Mouse (Mus musculus): Measurements from ENCODE around the gene P2rx7. TPM values are rescaled to one million over a fixed set of nuclear protein-coding genes. Genes with fewer than 3 reads are reported as not detected.

The P2rx7 gene
- 0.31 and 0.38 TPM in 2 replicates for polyA plus RNA-seq (2016; fragmentation: Nextera tagmentation; extraction: Ambion mirVana)

- Histone ChIP-seq H3K4me1 (replicated peaks) (peaks cover 3% of the 10 kb centered on the region; the same call in 1 of the 2 replicates), H3K9ac (replicated peaks) (no peak within 1 kb of the TSS), H3K4me2 (no peak within 1 kb of the TSS), H3K4me3 (replicated peaks) (no peak within 1 kb of the TSS), H3K27ac (no peak within 1 kb of the TSS; the same call in 1 of the 2 replicates), H3K36me3 (no peaks in the 10 kb centered on the region), H3K27me3 (no peaks in the 10 kb centered on the region), H3K9me3 (peaks cover 3% of the 10 kb centered on the region; the same call in 1 of the 2 replicates)
- ATAC-seq (ENCODE audit: insufficient number of reproducible peaks, insufficient read depth, low FRiP score, low TSS enrichment, low read depth): no peak
- whole genome bisulfite sequencing: 76% methylated on average over 12 of the region's 12 CpGs
These were observed at the start of gene P2rx7 for GRCm38 (mm10) chr5:122643701-122644100. Gene P2rx7 (plus strand): TSS chr5:122643911.

- ATAC-seq (ENCODE audit: insufficient number of reproducible peaks, insufficient read depth, low FRiP score, low TSS enrichment, low read depth): no peak
- Histone ChIP-seq H3K9ac (replicated peaks) (no peak overlapping the region), H3K27ac (no peak overlapping the region), H3K4me1 (replicated peaks) (no peaks in the 10 kb centered on the region), H3K4me2 (no peak overlapping the region), H3K4me3 (replicated peaks) (no peak overlapping the region), H3K9me3 (no peaks in the 10 kb centered on the region), H3K36me3 (peaks cover 67% of the 10 kb centered on the region), H3K27me3 (no peaks in the 10 kb centered on the region)
- 93% methylated on average over 4 of the region's 4 CpGs for WGBS
These were observed 48.2 kb upstream of the P2rx7 start for GRCm38 (mm10) chr5:122595470-122595869.

- peaks cover 83% of the 10 kb centered on the region for H3K36me3 ChIP-seq
- no peak overlapping the region for H3K27ac ChIP-seq
- H3K4me3 ChIP-seq (replicated peaks): no peak overlapping the region
- no peaks in the 10 kb centered on the region for H3K27me3 ChIP-seq
- no peak overlapping the region for H3K4me2 ChIP-seq
- no peaks in the 10 kb centered on the region for H3K4me1 ChIP-seq (replicated peaks)
- 86% methylated on average over 11 of the region's 11 CpGs for WGBS
- H3K9ac ChIP-seq (replicated peaks): no peak overlapping the region
- no peak for ATAC-seq (ENCODE audit: insufficient number of reproducible peaks, insufficient read depth, low FRiP score, low TSS enrichment, low read depth)
- no peaks in the 10 kb centered on the region for H3K9me3 ChIP-seq
These were observed 41.5 kb upstream of the P2rx7 start for GRCm38 (mm10) chr5:122602233-122602632.

GRCm38 (mm10) chr5:122604894-122605293 lies 38.8 kb upstream of the P2rx7 start:
- peaks cover 74% of the 10 kb centered on the region for H3K36me3 ChIP-seq

GRCm38 (mm10) chr5:122611651-122612050 lies 32.1 kb upstream of the P2rx7 start:
- ATAC-seq (ENCODE audit: insufficient number of reproducible peaks, insufficient read depth, low FRiP score, low TSS enrichment, low read depth): no peak
- Histone ChIP-seq H3K9ac (replicated peaks) (no peak overlapping the region), H3K36me3 (peaks cover 26% of the 10 kb centered on the region; the same call in 1 of the 2 replicates), H3K4me1 (replicated peaks) (peaks cover 12% of the 10 kb centered on the region; the same call in 1 of the 2 replicates), H3K4me3 (replicated peaks) (no peak overlapping the region), H3K27me3 (no peaks in the 10 kb centered on the region), H3K4me2 (no peak overlapping the region), H3K27ac (peak overlapping the region; percentile 80), H3K9me3 (no peaks in the 10 kb centered on the region)
- 48% methylated on average over 5 of the region's 5 CpGs for WGBS

More at GRCm38 (mm10) chr5:122604894-122605293, 38.8 kb upstream of the P2rx7 start:
- Histone ChIP-seq H3K27ac (no peak overlapping the region), H3K4me3 (replicated peaks) (no peak overlapping the region), H3K9me3 (no peaks in the 10 kb centered on the region), H3K9ac (replicated peaks) (no peak overlapping the region), H3K27me3 (no peaks in the 10 kb centered on the region), H3K4me1 (replicated peaks) (no peaks in the 10 kb centered on the region), H3K4me2 (no peak overlapping the region)
- ATAC-seq (ENCODE audit: insufficient number of reproducible peaks, insufficient read depth, low FRiP score, low TSS enrichment, low read depth): no peak
- 82% methylated on average over 2 of the region's 2 CpGs for WGBS

- H3K4me3 ChIP-seq (replicated peaks): peak within 1 kb of the TSS; percentile 89
- peak within 1 kb of the TSS; percentile 65 for H3K4me2 ChIP-seq
- H3K4me1 ChIP-seq (replicated peaks): peaks cover 12% of the 10 kb centered on the region; the same call in 1 of the 2 replicates
- H3K9ac ChIP-seq (replicated peaks): peak within 1 kb of the TSS; percentile 88
- H3K36me3 ChIP-seq: peaks cover 10% of the 10 kb centered on the region; the same call in 1 of the 2 replicates
- ATAC-seq (ENCODE audit: insufficient number of reproducible peaks, insufficient read depth, low FRiP score, low TSS enrichment, low read depth): peak; percentile 85
- H3K27ac ChIP-seq: peak within 1 kb of the TSS; percentile 93
- 1% methylated on average over 67 of the region's 67 CpGs for WGBS
- H3K9me3 ChIP-seq: no peaks in the 10 kb centered on the region
- no peaks in the 10 kb centered on the region for H3K27me3 ChIP-seq
These were observed 29.6 kb upstream of the P2rx7 start, which contains the start of gene Ift81 for GRCm38 (mm10) chr5:122613908-122614732. Gene Ift81 (minus strand): TSS chr5:122614518.

GRCm38 (mm10) chr5:122617718-122618117 lies 26.0 kb upstream of the P2rx7 start:
- H3K27ac ChIP-seq: no peak overlapping the region
- no peaks in the 10 kb centered on the region for H3K36me3 ChIP-seq
- H3K4me1 ChIP-seq (replicated peaks): peaks cover 18% of the 10 kb centered on the region
- 70% methylated on average over 5 of the region's 5 CpGs for WGBS
- no peaks in the 10 kb centered on the region for H3K9me3 ChIP-seq
- H3K9ac ChIP-seq (replicated peaks): no peak overlapping the region
- H3K4me2 ChIP-seq: no peak overlapping the region
- H3K27me3 ChIP-seq: no peaks in the 10 kb centered on the region
- no peak overlapping the region for H3K4me3 ChIP-seq (replicated peaks)
- ATAC-seq (ENCODE audit: insufficient number of reproducible peaks, insufficient read depth, low FRiP score, low TSS enrichment, low read depth): no peak

GRCm38 (mm10) chr5:122619686-122620296 lies 23.9 kb upstream of the P2rx7 start:
- H3K4me1 ChIP-seq (replicated peaks): peaks cover 15% of the 10 kb centered on the region
- H3K27ac ChIP-seq: no peak overlapping the region
- 82% methylated on average over 9 of the region's 9 CpGs for WGBS
- H3K4me2 ChIP-seq: no peak overlapping the region
- H3K9ac ChIP-seq (replicated peaks): no peak overlapping the region
- no peaks in the 10 kb centered on the region for H3K9me3 ChIP-seq
- ATAC-seq (ENCODE audit: insufficient number of reproducible peaks, insufficient read depth, low FRiP score, low TSS enrichment, low read depth): no peak
- no peak overlapping the region for H3K4me3 ChIP-seq (replicated peaks)
- H3K27me3 ChIP-seq: no peaks in the 10 kb centered on the region
- no peaks in the 10 kb centered on the region for H3K36me3 ChIP-seq

- Histone ChIP-seq H3K4me2 (no peak overlapping the region), H3K4me1 (replicated peaks) (peaks cover 15% of the 10 kb centered on the region), H3K9me3 (no peaks in the 10 kb centered on the region), H3K9ac (replicated peaks) (no peak overlapping the region; the same call in 1 of the 2 replicates), H3K36me3 (no peaks in the 10 kb centered on the region), H3K27me3 (no peaks in the 10 kb centered on the region), H3K4me3 (replicated peaks) (no peak overlapping the region), H3K27ac (peak overlapping the region; percentile 86)
- 11% methylated on average over 7 of the region's 7 CpGs for WGBS
- peak; percentile 70 for ATAC-seq (ENCODE audit: insufficient number of reproducible peaks, insufficient read depth, low FRiP score, low TSS enrichment, low read depth)
These were observed 22.3 kb upstream of the P2rx7 start for GRCm38 (mm10) chr5:122621376-122621886.

- no peak overlapping the region for H3K9ac ChIP-seq (replicated peaks)
- no peak overlapping the region for H3K4me2 ChIP-seq
- H3K4me3 ChIP-seq (replicated peaks): no peak overlapping the region
- no peaks in the 10 kb centered on the region for H3K27me3 ChIP-seq
- H3K36me3 ChIP-seq: no peaks in the 10 kb centered on the region
- H3K9me3 ChIP-seq: no peaks in the 10 kb centered on the region
- peak overlapping the region; percentile 86; the same call in 1 of the 2 replicates for H3K27ac ChIP-seq
- 93% methylated on average over 5 of the region's 5 CpGs for WGBS
- ATAC-seq (ENCODE audit: insufficient number of reproducible peaks, insufficient read depth, low FRiP score, low TSS enrichment, low read depth): no peak
- H3K4me1 ChIP-seq (replicated peaks): peaks cover 15% of the 10 kb centered on the region
These were observed 21.2 kb upstream of the P2rx7 start for GRCm38 (mm10) chr5:122622526-122622925.

GRCm38 (mm10) chr5:122623861-122624260 lies 19.9 kb upstream of the P2rx7 start:
- WGBS: 85% methylated on average over 9 of the region's 9 CpGs
- Histone ChIP-seq H3K27me3 (no peaks in the 10 kb centered on the region), H3K4me1 (replicated peaks) (peaks cover 15% of the 10 kb centered on the region), H3K4me2 (no peak overlapping the region), H3K9ac (replicated peaks) (no peak overlapping the region), H3K4me3 (replicated peaks) (no peak overlapping the region), H3K36me3 (no peaks in the 10 kb centered on the region), H3K9me3 (no peaks in the 10 kb centered on the region), H3K27ac (no peak overlapping the region)
- no peak for ATAC-seq (ENCODE audit: insufficient number of reproducible peaks, insufficient read depth, low FRiP score, low TSS enrichment, low read depth)
